Mouse (Mus musculus) heart, adult 2 months (tissue): ENCODE measurements at regions not wholly inside any gene's neighbourhood (a gene's known extent, or its start where the extent isn't known, plus 50 kb on each side); places are given as distances from the start of the nearest gene placed in this dataset.
A peak's percentile ranks its signal among the peaks of the same experiment; 100 is the strongest.

Experiments used
- DNase-seq, 2 experiments: peaks; one replicate each; pipeline ENCODE4 v3.0.0; 2021
- H3K27ac ChIP-seq: fragments of 200-600 bp; 2 replicates; pipeline ENCODE4 v1.8.1; 2022
- H3K27me3 ChIP-seq: fragments of 200-500 bp; 2 replicates; pipeline ENCODE4 v1.6.1; 2012; ENCODE audit warnings: mild to moderate bottlenecking, low read length, inconsistent platforms, mixed read lengths; ENCODE audit not compliant: control insufficient read depth, insufficient read depth
- H3K36me3 ChIP-seq: fragments of 200-500 bp; 2 replicates; pipeline ENCODE4 v1.6.1; 2012; ENCODE audit warnings: low read length, inconsistent platforms; ENCODE audit not compliant: control insufficient read depth, insufficient read depth
- H3K4me1 ChIP-seq: fragments of 200-500 bp; 2 replicates; pipeline ENCODE4 v1.6.1; 2011; ENCODE audit warnings: low read length; ENCODE audit not compliant: control insufficient read depth, insufficient read depth
- H3K4me3 ChIP-seq: fragments of 200-600 bp; 2 replicates; pipeline ENCODE4 v1.8.1; 2022
- H3K79me2 ChIP-seq: fragments of 200-500 bp; replicated peaks from 2 replicates; pipeline ENCODE4 v1.6.1; 2012; ENCODE audit warnings: mild to moderate bottlenecking, inconsistent platforms, low read length, moderate library complexity, mixed read lengths; ENCODE audit not compliant: control insufficient read depth, insufficient read depth
- H3K9ac ChIP-seq: fragments of 200-500 bp; 2 replicates; pipeline ENCODE4 v1.6.1; 2012; ENCODE audit warnings: low read depth, mild to moderate bottlenecking, control low read depth, inconsistent platforms, low read length, mixed read lengths
- CTCF ChIP-seq: fragments of 200-600 bp; IDR thresholded peaks from 2 replicates; pipeline ENCODE4 v1.8.1; 2022; ENCODE audit warnings: antibody characterized with exemption, mild to moderate bottlenecking, moderate library complexity
- EP300 ChIP-seq: fragments of 200-500 bp; IDR thresholded peaks from 2 replicates; pipeline ENCODE4 v1.6.1; 2011; ENCODE audit warnings: low read depth, low read length, control low read depth; ENCODE audit not compliant: insufficient read depth
- POLR2A ChIP-seq: fragments of 200-500 bp; IDR thresholded peaks from 2 replicates; pipeline ENCODE4 v1.6.1; 2011; ENCODE audit warnings: mild to moderate bottlenecking, low read depth, low read length, control low read depth; ENCODE audit not compliant: insufficient read depth
- WGBS: fragments of 180-500 bp; shearing (Covaris S2); methylation state at CpG from one replicate; pipeline ENCODE4 v1.1.7; 2018; 5-methylcytosine and 5-hydroxymethylcytosine counted together
- intact Hi-C: fragments of 180-260 bp; cut with DNase I; formaldehyde crosslinking; loops from one replicate; pipeline ENCODE4 v1.15.1; 2025

DNA sequence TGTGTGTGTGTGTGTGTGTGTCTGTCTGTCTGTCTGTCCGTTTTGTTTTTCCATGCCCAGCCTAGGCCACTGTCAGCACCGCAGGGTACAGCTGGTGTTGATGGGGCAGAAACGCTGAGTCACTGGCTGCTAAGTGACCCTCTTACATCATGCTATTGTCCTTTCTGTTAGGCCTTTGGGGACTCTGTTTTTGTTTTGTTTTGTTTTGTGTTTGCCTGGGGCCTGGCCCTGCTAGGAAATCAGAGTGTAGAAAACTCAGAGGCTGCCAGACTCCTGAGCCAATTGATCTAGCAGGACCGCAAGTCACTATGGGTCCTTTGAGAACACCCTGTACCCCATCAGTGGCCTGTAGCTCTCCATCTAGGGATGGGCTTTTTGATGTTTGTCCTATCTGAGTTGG is 59.9 kb upstream of the Ahctf1 start:
- intact Hi-C loops, result loop anchor here (2.0 to 5.0 kb wide), 3 partner anchors 97 to 349 kb away; partner anchors contain the start of gene Cdc42bpa

DNA sequence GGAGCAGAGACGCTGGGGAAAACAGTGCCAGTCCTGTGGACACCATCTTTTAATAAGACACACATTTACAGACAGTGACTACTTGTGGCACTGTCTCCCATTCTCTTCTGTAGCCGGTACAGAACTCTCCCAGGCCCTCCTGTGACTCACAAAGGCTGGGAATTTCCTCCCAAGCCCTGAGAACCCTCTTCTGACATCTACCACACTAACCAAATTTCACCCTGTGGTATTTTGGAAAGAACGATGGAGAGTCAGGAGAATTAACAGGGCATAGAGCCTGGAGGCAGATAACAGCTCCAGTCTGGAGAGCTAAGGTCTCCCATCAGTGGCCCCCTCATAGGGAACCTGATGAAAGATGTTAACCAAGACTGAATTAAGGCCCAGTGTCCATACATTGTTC is 59.5 kb upstream of the Ahctf1 start:
- Histone ChIP-seq H3K27me3 (no peaks in the 10 kb centered on the region; the same call in 1 of the 2 replicates), H3K4me3 (no peak overlapping the region), H3K36me3 (no peaks in the 10 kb centered on the region; the same call in 1 of the 2 replicates), H3K9ac (no peak overlapping the region), H3K27ac (peak overlapping the region; percentile 76), H3K79me2 (no peaks in the 10 kb centered on the region), H3K4me1 (peaks cover 19% of the 10 kb centered on the region)
- TF ChIP-seq POLR2A (no peak), EP300 (no peak), CTCF (no peak)
- WGBS, result 57% methylated on average over 3 of the region's 3 CpGs
- DNase-seq, result no peak
- intact Hi-C loops, result loop anchor here (2.0 to 5.0 kb wide), 3 partner anchors 98 to 349 kb away; partner anchors contain the start of gene Cdc42bpa

More for the DNA sequence above, 59.9 kb upstream of the Ahctf1 start:
- no peaks in the 10 kb centered on the region; the same call in 1 of the 2 replicates for H3K27me3 ChIP-seq
- no peaks in the 10 kb centered on the region; the same call in 1 of the 2 replicates for H3K36me3 ChIP-seq
- H3K4me3 ChIP-seq, result no peak overlapping the region
- H3K4me1 ChIP-seq, result peaks cover 19% of the 10 kb centered on the region
- H3K9ac ChIP-seq, result no peak overlapping the region
- WGBS, result 26% methylated on average over 4 of the region's 4 CpGs
- DNase-seq, result peak in 1 of 2 experiments; percentile 61
- TF ChIP-seq CTCF, result no peak
- TF ChIP-seq EP300, result peak; percentile 93
- TF ChIP-seq POLR2A, result no peak
- H3K27ac ChIP-seq, result peak overlapping the region; percentile 57
- no peaks in the 10 kb centered on the region for H3K79me2 ChIP-seq

- H3K27ac ChIP-seq, result no peak overlapping the region
- peaks cover 19% of the 10 kb centered on the region for H3K4me1 ChIP-seq
- H3K36me3 ChIP-seq, result no peaks in the 10 kb centered on the region; the same call in 1 of the 2 replicates
- no peak overlapping the region for H3K9ac ChIP-seq
- 68% methylated on average over 3 of the region's 3 CpGs for WGBS
- intact Hi-C loops, result loop anchor here (2.0 to 5.0 kb wide), 3 partner anchors 99 to 351 kb away; partner anchors contain the start of gene Cdc42bpa
- TF ChIP-seq POLR2A (no peak), CTCF (no peak), EP300 (no peak)
- H3K4me3 ChIP-seq, result no peak overlapping the region
- H3K79me2 ChIP-seq, result no peaks in the 10 kb centered on the region
- H3K27me3 ChIP-seq, result no peaks in the 10 kb centered on the region; the same call in 1 of the 2 replicates
- DNase-seq, result no peak
Measured at GRCm38 (mm10) chr1:179861776-179862175, 58.3 kb upstream of the Ahctf1 start.

- TF ChIP-seq EP300 (no peak), CTCF (no peak), POLR2A (no peak)
- intact Hi-C loops, result loop anchor here (2.0 to 10.0 kb wide), 3 partner anchors 257 to 565 kb away; no protein-coding TSS in a partner anchor
- no peak for DNase-seq
- H3K27me3 ChIP-seq, result no peaks in the 10 kb centered on the region; the same call in 1 of the 2 replicates
- H3K9ac ChIP-seq, result no peak overlapping the region
- H3K4me1 ChIP-seq, result peaks cover 10% of the 10 kb centered on the region
- WGBS, result 76% methylated on average over 8 of the region's 8 CpGs
- no peak overlapping the region for H3K4me3 ChIP-seq
- H3K36me3 ChIP-seq, result no peaks in the 10 kb centered on the region
- no peak overlapping the region; the same call in 1 of the 2 replicates for H3K27ac ChIP-seq
- H3K79me2 ChIP-seq, result no peaks in the 10 kb centered on the region
Measured at GRCm38 (mm10) chr1:179859552-179859902, 56.0 kb upstream of the Ahctf1 start.

GRCm38 (mm10) chr1:179858780-179859551 is 55.5 kb upstream of the Ahctf1 start:
- Histone ChIP-seq H3K27ac (no peak overlapping the region; the same call in 1 of the 2 replicates), H3K9ac (no peak overlapping the region), H3K79me2 (no peaks in the 10 kb centered on the region), H3K27me3 (no peaks in the 10 kb centered on the region; the same call in 1 of the 2 replicates), H3K4me3 (no peak overlapping the region), H3K4me1 (peaks cover 11% of the 10 kb centered on the region), H3K36me3 (no peaks in the 10 kb centered on the region)
- intact Hi-C loops, result loop anchor here (2.0 to 10.0 kb wide), 3 partner anchors 258 to 566 kb away; no protein-coding TSS in a partner anchor
- no peak for DNase-seq
- TF ChIP-seq CTCF (peak; percentile 87), POLR2A (no peak), EP300 (no peak)
- 28% methylated on average over 14 of the region's 14 CpGs for WGBS
